Mouse (Mus musculus): ENCODE results near the gene Chd1l. TPM values are rescaled to one million over a fixed set of nuclear protein-coding genes. Genes with fewer than 3 reads are reported as not detected.

The Chd1l gene
- polyA plus RNA-seq, 1 experiment from 2014 or later = 16.5 TPM

- no peaks in the 10 kb centered on the region for H3K4me1 ChIP-seq
- H3K36me3 ChIP-seq = no peaks in the 10 kb centered on the region
- H3K27ac ChIP-seq = no peak overlapping the region
- H3K9me3 ChIP-seq = no peaks in the 10 kb centered on the region
- 94% methylated on average over 11 of the region's 11 CpGs for WGBS
- no peaks in the 10 kb centered on the region for H3K27me3 ChIP-seq (replicated peaks)
- ATAC-seq (ENCODE audit: insufficient read depth, low FRiP score, low read depth) = no peak
- H3K9ac ChIP-seq = no peak overlapping the region
- H3K4me3 ChIP-seq (replicated peaks) = no peak overlapping the region
- H3K4me2 ChIP-seq = no peak overlapping the region
These were observed 90.1 kb downstream of the Chd1l start for GRCm38 (mm10) chr3:97519883-97520282.

GRCm38 (mm10) chr3:97512296-97512695, 97.7 kb downstream of the Chd1l start:
- no peaks in the 10 kb centered on the region for H3K9me3 ChIP-seq

More at GRCm38 (mm10) chr3:97512296-97512695, 97.7 kb downstream of the Chd1l start:
- 79% methylated on average over 3 of the region's 3 CpGs for WGBS
- Histone ChIP-seq H3K4me1 (no peaks in the 10 kb centered on the region), H3K27me3 (replicated peaks) (no peaks in the 10 kb centered on the region), H3K4me2 (no peak overlapping the region), H3K4me3 (replicated peaks) (no peak overlapping the region), H3K27ac (no peak overlapping the region), H3K36me3 (no peaks in the 10 kb centered on the region), H3K9ac (no peak overlapping the region)
- no peak for ATAC-seq (ENCODE audit: insufficient read depth, low FRiP score, low read depth)

Other genes starting within 250 kb of the Chd1l start
- gene Olfr1402, start 188.2 kb downstream of the Chd1l start, polyA plus RNA-seq (2015; fragmentation: Nextera tagmentation; extraction: Ambion mirVana) = 0.03 TPM in 1 of 2 replicates, not detected in the other
- 8.2 and 11.5 TPM in 2 replicates for gene Fmo5, start 18.6 kb upstream of the Chd1l start, polyA plus RNA-seq (2015; fragmentation: Nextera tagmentation; extraction: Ambion mirVana)
- 7.7 and 8.9 TPM in 2 replicates for gene Prkab2, start 48.0 kb upstream of the Chd1l start, polyA plus RNA-seq (2015; fragmentation: Nextera tagmentation; extraction: Ambion mirVana)
- not detected in 2 replicates for gene Gm17651, start 64.5 kb upstream of the Chd1l start, polyA plus RNA-seq (2015; fragmentation: Nextera tagmentation; extraction: Ambion mirVana)

Measured in stomach, embryonic 15.5 days (tissue).